Mouse (Mus musculus) intestine, embryonic 16.5 days (tissue): ENCODE measurements at regions not wholly inside any gene's neighbourhood (a gene's known extent, or its start where the extent isn't known, plus 50 kb on each side); places are given as distances from the start of the nearest gene placed in this dataset.

Source experiments
- ATAC-seq: fragments of 200-750 bp; cut with Nextera tagmentation; 2 replicates; pipeline ENCODE4 v1.8.0; 2017; ENCODE audit warnings: moderate TSS enrichment, moderate library complexity
- H3K27ac ChIP-seq: fragments of 300-500 bp; sonication (generic); 2 replicates; pipeline ENCODE4 v1.5.1; 2014; ENCODE audit warnings: mild to moderate bottlenecking, low read length
- H3K27me3 ChIP-seq: fragments of 300-500 bp; sonication (generic); replicated peaks from 2 replicates; pipeline ENCODE4 v1.6.1; 2014; ENCODE audit warnings: low read length, control low read depth, mixed read lengths; ENCODE audit not compliant: control insufficient read depth, insufficient read depth
- H3K36me3 ChIP-seq: fragments of 300-500 bp; sonication (generic); 2 replicates; pipeline ENCODE4 v1.6.1; 2014; ENCODE audit warnings: low read length, control low read depth; ENCODE audit not compliant: control insufficient read depth, insufficient read depth
- H3K4me1 ChIP-seq: fragments of 300-500 bp; sonication (generic); 2 replicates; pipeline ENCODE4 v1.6.1; 2014; ENCODE audit warnings: low read length, control low read depth, mixed read lengths; ENCODE audit not compliant: control insufficient read depth, insufficient read depth
- H3K4me2 ChIP-seq: fragments of 300-500 bp; sonication (generic); 2 replicates; pipeline ENCODE4 v1.6.1; 2014; ENCODE audit warnings: low read depth, low read length, control low read depth
- H3K4me3 ChIP-seq: fragments of 300-500 bp; sonication (generic); 2 replicates; pipeline ENCODE4 v1.5.1; 2014; ENCODE audit warnings: mild to moderate bottlenecking, low read length
- H3K9ac ChIP-seq: fragments of 300-500 bp; sonication (generic); 2 replicates; pipeline ENCODE4 v1.6.1; 2014; ENCODE audit warnings: low read depth, low read length
- H3K9me3 ChIP-seq: fragments of 300-500 bp; sonication (generic); 2 replicates; pipeline ENCODE4 v1.6.1; 2016; ENCODE audit warnings: low read length, control low read depth; ENCODE audit not compliant: control insufficient read depth
- WGBS: fragments of 180-500 bp; shearing (Covaris S2); extraction: QIAGEN DNeasy Blood & Tissue Kit; methylation state at CpG from one replicate; pipeline ENCODE4 v1.1.7; 2014; 5-methylcytosine and 5-hydroxymethylcytosine counted together

DNA sequence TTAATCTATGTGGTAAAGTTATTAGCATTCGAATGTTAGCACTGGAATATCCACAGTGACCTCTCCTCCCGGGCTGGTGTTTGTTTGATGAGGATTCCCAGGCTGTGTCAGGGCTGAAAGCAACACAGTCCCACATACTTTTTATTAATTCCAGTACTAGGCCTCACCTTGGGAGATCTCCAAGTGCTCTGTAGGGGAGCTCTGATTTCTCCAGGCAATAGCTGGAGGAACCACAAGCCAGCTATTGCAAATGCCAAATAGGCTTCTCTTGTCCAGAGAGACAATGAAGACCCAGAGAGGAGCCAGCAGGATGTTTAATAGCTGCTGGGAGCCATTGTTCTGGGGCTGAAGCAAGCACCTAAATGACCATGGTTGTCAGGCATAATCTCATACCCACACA is 68.2 kb upstream of the Klhl29 start:
- 35% methylated on average over 2 of the region's 2 CpGs for WGBS
- Histone ChIP-seq H3K36me3 (no peaks in the 10 kb centered on the region), H3K9ac (no peak overlapping the region), H3K27me3 (no peaks in the 10 kb centered on the region), H3K4me1 (no peaks in the 10 kb centered on the region), H3K4me2 (no peak overlapping the region), H3K4me3 (no peak overlapping the region), H3K27ac (no peak overlapping the region), H3K9me3 (no peaks in the 10 kb centered on the region)
- no peak for ATAC-seq

DNA sequence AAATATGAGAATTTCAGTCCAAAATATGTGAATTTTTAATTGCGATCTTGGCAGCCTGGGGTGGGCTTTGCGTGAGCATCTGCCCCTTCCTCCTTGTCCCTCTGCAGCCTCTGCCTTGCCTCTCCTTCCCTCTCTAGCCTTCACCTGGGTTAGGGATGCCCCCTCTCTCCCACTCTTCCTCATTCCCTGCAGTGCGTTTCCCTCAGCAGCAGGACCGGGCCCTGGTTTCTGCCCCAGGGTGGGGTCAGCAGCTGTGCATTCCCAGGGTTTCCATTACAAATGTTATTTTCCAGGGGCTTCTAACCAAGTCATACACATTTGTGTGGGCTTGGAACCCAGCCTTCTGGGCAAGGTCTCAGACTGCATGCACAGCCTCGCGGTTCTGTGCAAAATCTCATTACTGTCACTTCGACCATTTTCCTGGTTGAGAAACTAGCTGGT is 67.6 kb upstream of the Klhl29 start:
- Histone ChIP-seq H3K9ac (no peak overlapping the region), H3K36me3 (no peaks in the 10 kb centered on the region), H3K4me1 (no peaks in the 10 kb centered on the region), H3K4me2 (no peak overlapping the region), H3K27ac (no peak overlapping the region), H3K27me3 (no peaks in the 10 kb centered on the region), H3K9me3 (no peaks in the 10 kb centered on the region), H3K4me3 (no peak overlapping the region)
- ATAC-seq, result no peak
- 63% methylated on average over 7 of the region's 7 CpGs for WGBS

DNA sequence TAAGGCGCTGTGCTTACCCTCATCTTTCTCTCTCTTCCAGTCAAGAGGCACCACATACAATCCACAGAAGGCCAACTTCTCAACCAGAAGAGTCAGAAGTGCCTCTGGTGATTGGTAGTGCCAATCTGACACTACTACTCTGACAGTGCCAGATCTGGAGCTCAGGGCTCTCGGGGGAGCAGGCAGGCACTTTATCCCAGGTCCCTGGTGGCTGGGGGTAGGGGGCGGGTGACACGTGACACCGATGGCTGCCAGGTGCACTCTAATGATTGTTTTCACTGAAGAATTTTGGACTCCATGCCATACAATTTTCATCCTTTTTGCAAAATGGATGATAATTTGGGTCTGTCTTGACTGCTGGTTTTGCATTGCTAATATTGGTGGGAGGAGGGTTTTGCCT is 67.2 kb upstream of the Klhl29 start:
- H3K27ac ChIP-seq, result no peak overlapping the region
- no peaks in the 10 kb centered on the region for H3K9me3 ChIP-seq
- 89% methylated on average over 5 of the region's 5 CpGs for WGBS
- H3K27me3 ChIP-seq, result no peaks in the 10 kb centered on the region
- H3K9ac ChIP-seq, result no peak overlapping the region
- H3K4me3 ChIP-seq, result no peak overlapping the region
- no peak for ATAC-seq
- H3K4me1 ChIP-seq, result no peaks in the 10 kb centered on the region
- no peak overlapping the region for H3K4me2 ChIP-seq
- H3K36me3 ChIP-seq, result no peaks in the 10 kb centered on the region

DNA sequence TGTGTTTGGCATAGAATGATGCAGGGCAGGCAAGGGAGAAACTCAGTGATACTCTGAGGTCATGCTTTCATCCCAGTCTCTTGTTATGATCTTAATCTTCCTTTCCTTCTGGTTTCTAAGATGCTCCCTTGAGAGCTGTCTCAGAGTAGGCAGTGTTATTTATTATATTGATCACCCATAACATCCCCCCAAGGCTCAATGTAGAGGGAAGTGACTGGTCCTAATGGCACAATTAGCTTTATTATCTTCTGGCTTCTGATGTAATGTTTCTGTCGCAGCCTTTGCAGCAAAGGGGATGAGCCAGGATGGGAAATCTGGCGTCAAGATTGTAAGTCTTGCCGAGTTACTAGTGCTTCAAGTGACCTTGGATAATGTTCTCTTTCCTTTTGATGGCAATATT is 65.0 kb upstream of the Klhl29 start:
- H3K9ac ChIP-seq, result no peak overlapping the region
- no peak overlapping the region for H3K27ac ChIP-seq
- H3K4me1 ChIP-seq, result no peaks in the 10 kb centered on the region
- H3K9me3 ChIP-seq, result no peaks in the 10 kb centered on the region
- 74% methylated on average over 3 of the region's 3 CpGs for WGBS
- H3K4me3 ChIP-seq, result no peak overlapping the region
- ATAC-seq, result no peak
- no peaks in the 10 kb centered on the region for H3K27me3 ChIP-seq
- no peak overlapping the region for H3K4me2 ChIP-seq
- no peaks in the 10 kb centered on the region for H3K36me3 ChIP-seq

DNA sequence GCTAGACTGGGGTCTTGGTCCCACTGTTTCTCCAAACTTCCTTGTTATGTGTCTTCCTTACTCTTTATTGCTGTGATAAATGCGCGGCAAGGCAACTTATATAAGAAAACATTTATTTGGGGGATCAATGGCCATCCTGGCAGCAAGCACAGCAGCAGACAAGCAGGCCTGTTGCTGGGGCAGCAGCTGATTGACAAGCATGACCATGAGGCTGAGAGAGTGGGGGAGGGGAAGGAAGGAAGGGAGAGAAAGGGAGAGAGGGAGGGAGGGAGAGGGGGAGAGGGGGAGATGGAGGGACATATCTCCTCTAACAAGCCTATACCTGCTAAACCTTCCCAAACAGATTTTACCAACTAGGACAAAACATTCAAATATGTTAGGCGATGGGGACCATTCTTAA is 60.4 kb upstream of the Klhl29 start:
- whole genome bisulfite sequencing, result 87% methylated on average over 3 of the region's 3 CpGs
- no peaks in the 10 kb centered on the region for H3K4me1 ChIP-seq

DNA sequence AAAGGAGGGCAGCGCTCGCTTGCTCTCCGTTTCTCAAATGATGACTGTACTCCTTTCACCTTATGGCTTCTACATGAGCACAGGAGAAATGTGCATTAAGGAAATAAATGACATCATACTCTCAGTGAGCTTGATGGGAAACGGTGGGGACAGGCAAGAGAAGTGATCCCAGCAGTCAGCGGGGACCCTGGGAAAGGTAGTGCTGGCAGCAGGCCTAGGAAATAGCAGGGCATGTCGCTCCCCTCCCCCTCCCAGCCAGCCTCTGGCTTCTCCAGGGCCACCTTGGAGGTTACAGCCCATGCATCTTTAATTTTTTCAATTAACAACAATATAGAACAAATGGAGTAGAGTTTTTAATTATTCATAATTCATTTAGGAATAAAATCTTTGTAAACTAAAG is 58.6 kb upstream of the Klhl29 start:
- Histone ChIP-seq H3K4me2 (no peak overlapping the region), H3K9ac (no peak overlapping the region), H3K36me3 (no peaks in the 10 kb centered on the region), H3K4me1 (no peaks in the 10 kb centered on the region), H3K9me3 (no peaks in the 10 kb centered on the region), H3K27me3 (no peaks in the 10 kb centered on the region), H3K4me3 (no peak overlapping the region), H3K27ac (no peak overlapping the region)
- WGBS, result 54% methylated on average over 6 of the region's 6 CpGs
- ATAC-seq, result no peak

More for the DNA sequence above, 60.4 kb upstream of the Klhl29 start:
- no peak overlapping the region for H3K4me3 ChIP-seq
- no peak overlapping the region for H3K27ac ChIP-seq
- no peaks in the 10 kb centered on the region for H3K9me3 ChIP-seq
- no peak overlapping the region for H3K4me2 ChIP-seq
- no peak for ATAC-seq
- H3K36me3 ChIP-seq, result no peaks in the 10 kb centered on the region
- no peaks in the 10 kb centered on the region for H3K27me3 ChIP-seq
- H3K9ac ChIP-seq, result no peak overlapping the region

DNA sequence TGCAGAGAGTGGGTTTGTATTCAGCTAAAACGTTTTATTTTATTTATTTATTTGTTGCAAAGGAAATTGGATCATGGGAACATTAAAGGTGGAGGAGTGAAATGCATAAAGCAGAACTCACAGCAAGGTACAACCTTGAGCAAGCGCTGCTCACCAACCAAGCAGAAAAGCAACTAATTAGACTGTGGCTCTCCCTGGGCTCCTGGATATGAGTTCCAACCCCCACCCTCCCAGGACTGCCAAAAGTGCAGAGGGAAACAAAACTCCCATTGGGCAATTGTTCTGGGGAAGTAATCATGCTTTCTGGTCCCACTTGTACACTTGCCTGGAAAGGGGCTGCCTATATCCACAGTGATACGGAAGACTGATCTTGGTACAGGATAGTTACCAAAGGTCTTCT is 57.2 kb upstream of the Klhl29 start:
- no peaks in the 10 kb centered on the region for H3K9me3 ChIP-seq
- WGBS, result 83% methylated on average over 3 of the region's 3 CpGs
- ATAC-seq, result no peak

DNA sequence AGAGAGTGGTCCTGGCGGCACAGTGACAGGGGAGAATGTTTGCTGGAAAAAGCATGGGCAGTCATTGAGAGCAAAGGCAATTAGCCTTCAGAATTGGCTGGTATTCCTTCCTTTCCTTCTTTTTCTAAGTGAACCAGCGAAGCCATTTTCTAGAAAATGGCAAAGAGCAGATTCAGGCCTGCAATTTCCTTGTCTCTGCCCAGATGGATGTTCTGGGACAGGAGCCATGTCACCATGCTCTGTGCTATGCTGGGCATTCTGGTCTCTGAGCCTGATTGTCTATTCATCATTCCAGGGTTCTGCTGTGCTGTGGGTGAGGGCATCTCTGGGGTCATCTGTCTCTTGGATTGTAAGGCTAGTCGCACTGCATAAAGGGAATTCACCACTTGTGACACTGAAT is 53.3 kb upstream of the Klhl29 start:
- no peaks in the 10 kb centered on the region for H3K27me3 ChIP-seq
- 57% methylated on average over 3 of the region's 3 CpGs for WGBS
- no peaks in the 10 kb centered on the region for H3K36me3 ChIP-seq
- H3K27ac ChIP-seq, result no peak overlapping the region
- no peaks in the 10 kb centered on the region for H3K9me3 ChIP-seq
- no peak overlapping the region for H3K4me3 ChIP-seq
- no peaks in the 10 kb centered on the region for H3K4me1 ChIP-seq
- H3K9ac ChIP-seq, result no peak overlapping the region
- no peak overlapping the region for H3K4me2 ChIP-seq
- ATAC-seq, result no peak

More for the DNA sequence above, 57.2 kb upstream of the Klhl29 start:
- Histone ChIP-seq H3K4me3 (no peak overlapping the region), H3K9ac (no peak overlapping the region), H3K4me2 (no peak overlapping the region), H3K4me1 (no peaks in the 10 kb centered on the region), H3K27me3 (no peaks in the 10 kb centered on the region), H3K36me3 (no peaks in the 10 kb centered on the region), H3K27ac (no peak overlapping the region)
